Mouse (Mus musculus) embryonic fibroblast, embryonic 13.5 days (primary cell): Measurements from ENCODE around the gene Tspo2. TPM values are rescaled to one million over a fixed set of nuclear protein-coding genes. Genes with fewer than 3 reads are reported as not detected.

ENCODE experiments used
- H3K27ac ChIP-seq: 2 replicates; pipeline ENCODE4 v1.5.1; 2012; ENCODE audit warnings: low read length, control low read depth, inconsistent platforms; ENCODE audit not compliant: insufficient read depth
- H3K4me1 ChIP-seq: 2 replicates; pipeline ENCODE4 v1.6.1; 2011; ENCODE audit warnings: low read length; ENCODE audit not compliant: control insufficient read depth, insufficient read depth
- H3K4me3 ChIP-seq: 2 replicates; pipeline ENCODE4 v1.5.1; 2011; ENCODE audit warnings: mild to moderate bottlenecking, control low read depth, low read length; ENCODE audit not compliant: insufficient read depth
- CTCF ChIP-seq: IDR thresholded peaks from 2 replicates; pipeline ENCODE4 v1.5.1; 2011; ENCODE audit warnings: mild to moderate bottlenecking, control low read depth, low read length, moderate library complexity, borderline replicate concordance; ENCODE audit not compliant: insufficient read depth
- POLR2A ChIP-seq: IDR thresholded peaks from 2 replicates; pipeline ENCODE4 v1.6.1; 2011; ENCODE audit warnings: low read depth, mild to moderate bottlenecking, control low read depth, low read length, moderate library complexity
- polyA plus RNA-seq: library from polyadenylated mRNA; stranded (reverse); fragments of >200 nt; gene quantifications from 2 replicates; pipeline ENCODE4 v1.2.4, GENCODE M21; 2011; ENCODE audit warnings: low read depth; ENCODE audit not compliant: missing spikeins, insufficient read length

Gene Tspo2
- polyA plus RNA-seq, 1 experiment = not detected

GRCm38 (mm10) chr17:48407910-48408525 lies 43.3 kb downstream of the Tspo2 start:
- Histone ChIP-seq H3K27ac (peak overlapping the region; percentile 96), H3K4me1 (peaks cover 6% of the 10 kb centered on the region), H3K4me3 (peak overlapping the region; percentile 93)
- TF ChIP-seq POLR2A (0 out of 2 replicates have a peak, but pooled peaks have one; percentile 10), CTCF (no peak)

GRCm38 (mm10) chr17:48407154-48407553 lies 44.2 kb downstream of the Tspo2 start:
- Histone ChIP-seq H3K4me1 (peaks cover 6% of the 10 kb centered on the region), H3K27ac (no peak overlapping the region), H3K4me3 (no peak overlapping the region; the same call in none of the 2 replicates)
- no peak for TF ChIP-seq POLR2A
- no peak for TF ChIP-seq CTCF

- Histone ChIP-seq H3K4me3 (no peak overlapping the region), H3K4me1 (peaks cover 6% of the 10 kb centered on the region), H3K27ac (no peak overlapping the region)
- TF ChIP-seq CTCF = no peak
- TF ChIP-seq POLR2A = no peak
Observed at GRCm38 (mm10) chr17:48404706-48405105, 46.6 kb downstream of the Tspo2 start.

- Histone ChIP-seq H3K4me1 (peaks cover 6% of the 10 kb centered on the region), H3K27ac (no peak overlapping the region), H3K4me3 (no peak overlapping the region)
- TF ChIP-seq POLR2A = no peak
- TF ChIP-seq CTCF = no peak
Observed at GRCm38 (mm10) chr17:48403848-48404247, 47.5 kb downstream of the Tspo2 start.

GRCm38 (mm10) chr17:48402751-48403150 lies 48.6 kb downstream of the Tspo2 start:
- TF ChIP-seq CTCF = no peak
- no peak for TF ChIP-seq POLR2A
- Histone ChIP-seq H3K4me3 (no peak overlapping the region), H3K27ac (no peak overlapping the region), H3K4me1 (peaks cover 6% of the 10 kb centered on the region)

- TF ChIP-seq CTCF (no peak), POLR2A (no peak)
- H3K4me3 ChIP-seq = no peak overlapping the region
- no peak overlapping the region for H3K27ac ChIP-seq
- H3K4me1 ChIP-seq = no peaks in the 10 kb centered on the region
Observed at GRCm38 (mm10) chr17:48401710-48402109, 49.6 kb downstream of the Tspo2 start.

Other genes starting within 250 kb of the Tspo2 start
- gene Trem1, start 218.8 kb downstream of the Tspo2 start, polyA plus RNA-seq = 0.33 TPM in 1 of 2 replicates, not detected in the other
- not detected in 2 replicates for gene Trem3, start 203.7 kb downstream of the Tspo2 start, polyA plus RNA-seq
- gene Treml4, start 187.2 kb downstream of the Tspo2 start, polyA plus RNA-seq = not detected in 2 replicates
- not detected in 2 replicates for gene Treml2, start 152.0 kb downstream of the Tspo2 start, polyA plus RNA-seq
- gene B430306N03Rik, start 135.4 kb downstream of the Tspo2 start, polyA plus RNA-seq = 0.19 TPM in 1 of 2 replicates, not detected in the other
- gene Trem2, start 105.1 kb downstream of the Tspo2 start, polyA plus RNA-seq = 0.32 and 2.2 TPM in 2 replicates
- gene Treml1, start 91.6 kb downstream of the Tspo2 start, polyA plus RNA-seq = not detected in 2 replicates
- 31.9 and 41.5 TPM in 2 replicates for gene Nfya, start 41.6 kb downstream of the Tspo2 start, polyA plus RNA-seq
- gene Oard1, start 41.5 kb downstream of the Tspo2 start, polyA plus RNA-seq = 17.1 and 18.9 TPM in 2 replicates
- gene Apobec2, start 18.6 kb downstream of the Tspo2 start, polyA plus RNA-seq = not detected in 2 replicates
- gene Unc5cl, start 3.4 kb upstream of the Tspo2 start, polyA plus RNA-seq = not detected in 2 replicates